Mouse (Mus musculus): ENCODE results near the gene Aco2.

Aco2 gene

GRCm38 (mm10) chr15:81950716-81951115 is 78.6 kb downstream of the Aco2 start:
- no peak for DNase-seq (ENCODE audit: low spot score in 2 of 2)

GRCm38 (mm10) chr15:81951159-81951558 is 79.0 kb downstream of the Aco2 start:
- peak in 1 of 2 experiments; percentile 56 for DNase-seq (ENCODE audit: low spot score in 2 of 2)

- DNase-seq (ENCODE audit: low spot score in 2 of 2) = no peak
Observed at GRCm38 (mm10) chr15:81952310-81952709, 80.2 kb downstream of the Aco2 start.

GRCm38 (mm10) chr15:81954151-81954583 is 82.1 kb downstream of the Aco2 start:
- no peak for DNase-seq (ENCODE audit: low spot score in 2 of 2)

- no peak for DNase-seq (ENCODE audit: low spot score in 2 of 2)
Observed at GRCm38 (mm10) chr15:81954716-81955115, 82.6 kb downstream of the Aco2 start.

- DNase-seq (ENCODE audit: low spot score in 2 of 2) = no peak
Observed at GRCm38 (mm10) chr15:81955414-81955813, 83.3 kb downstream of the Aco2 start.

GRCm38 (mm10) chr15:81956457-81956856 is 84.3 kb downstream of the Aco2 start:
- peak; percentile 54 to 86 for DNase-seq (ENCODE audit: low spot score in 2 of 2)

GRCm38 (mm10) chr15:81957598-81957997 is 85.5 kb downstream of the Aco2 start:
- DNase-seq (ENCODE audit: low spot score in 2 of 2) = no peak

- DNase-seq (ENCODE audit: low spot score in 2 of 2) = no peak
Observed at GRCm38 (mm10) chr15:81958906-81959305, 86.8 kb downstream of the Aco2 start.

- DNase-seq (ENCODE audit: low spot score in 2 of 2) = peak; percentile 99 to 100
Observed at GRCm38 (mm10) chr15:81960171-81961077, 88.3 kb downstream of the Aco2 start, which contains the start of gene Pmm1. Pmm1 (minus strand) TSS chr15:81960930.

- DNase-seq (ENCODE audit: low spot score in 2 of 2) = no peak
Observed at GRCm38 (mm10) chr15:81961078-81961451, 89.0 kb downstream of the Aco2 start.

GRCm38 (mm10) chr15:81964262-81964661 is 92.2 kb downstream of the Aco2 start:
- no peak for DNase-seq (ENCODE audit: low spot score in 2 of 2)
